Mouse (Mus musculus) small intestine, adult 2 months (tissue): ENCODE results near the gene Spred1.

Experiments
- CTCF ChIP-seq: fragments of 200-500 bp; IDR thresholded peaks from 2 replicates; pipeline ENCODE4 v1.5.1; 2012; ENCODE audit warnings: low read depth, mild to moderate bottlenecking, control low read depth, inconsistent platforms, low read length, moderate library complexity, mixed read lengths; ENCODE audit not compliant: insufficient replicate concordance, insufficient read length; ENCODE audit errors: extremely low read depth
- POLR2A ChIP-seq: fragments of 200-500 bp; IDR thresholded peaks from 2 replicates; pipeline ENCODE4 v1.6.1; 2012; ENCODE audit warnings: low read depth, mild to moderate bottlenecking, control low read depth, inconsistent platforms, low read length, moderate library complexity

DNA sequence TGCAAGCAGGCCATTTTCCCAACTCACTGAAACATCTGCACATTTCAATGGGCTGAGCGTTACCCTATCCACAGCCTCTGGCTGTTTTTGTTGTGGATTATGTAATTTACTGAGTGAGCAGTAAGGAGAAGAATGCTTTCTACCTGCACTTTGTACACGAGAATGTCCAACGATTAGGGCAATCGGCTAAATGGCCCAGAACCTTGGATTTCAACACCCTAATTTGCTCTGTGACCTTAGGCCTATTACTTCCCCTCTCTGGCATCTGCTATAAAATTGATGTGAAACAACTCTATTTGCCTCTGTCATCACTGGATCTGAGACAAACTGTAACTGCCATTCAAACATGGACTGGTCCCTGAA lies 33.7 kb upstream of the Spred1 start:
- TF ChIP-seq CTCF (no peak), POLR2A (no peak)
